Mouse (Mus musculus) ZHBTc4 (cell line): ENCODE measurements at regions not wholly inside any gene's neighbourhood (a gene's known extent, or its start where the extent isn't known, plus 50 kb on each side); places are given as distances from the start of the nearest gene placed in this dataset.
A peak's percentile ranks its signal among the peaks of the same experiment; 100 is the strongest.

Experiments used
- DNase-seq: peaks from one replicate; pipeline ENCODE4 v3.0.0-alpha.2; 2011; ENCODE audit warnings: low read depth, low spot score

- DNase-seq, result peak; percentile 67
Measured at GRCm38 (mm10) chr4:153160115-153160514, 322.5 kb downstream of the Ajap1 start.

- DNase-seq, result no peak
Measured at GRCm38 (mm10) chr4:153157572-153157971, 325.0 kb downstream of the Ajap1 start.

- peak; percentile 35 for DNase-seq
Measured at GRCm38 (mm10) chr4:153152923-153153322, 329.7 kb downstream of the Ajap1 start.

GRCm38 (mm10) chr4:153133147-153133546, 349.5 kb downstream of the Ajap1 start:
- DNase-seq, result no peak

- DNase-seq, result no peak
Measured at GRCm38 (mm10) chr4:153129345-153129744, 353.3 kb downstream of the Ajap1 start.

- no peak for DNase-seq
Measured at GRCm38 (mm10) chr4:153128162-153128561, 354.4 kb downstream of the Ajap1 start.

GRCm38 (mm10) chr4:153120480-153120879, 362.1 kb downstream of the Ajap1 start:
- DNase-seq, result no peak

- DNase-seq, result no peak
Measured at GRCm38 (mm10) chr4:153119647-153120102, 362.9 kb downstream of the Ajap1 start.

- no peak for DNase-seq
Measured at GRCm38 (mm10) chr4:153118824-153119646, 363.6 kb downstream of the Ajap1 start.

GRCm38 (mm10) chr4:153114998-153115397, 367.6 kb downstream of the Ajap1 start:
- peak; percentile 51 for DNase-seq

GRCm38 (mm10) chr4:153113577-153113976, 369.0 kb downstream of the Ajap1 start:
- DNase-seq, result peak; percentile 36

- peak; percentile 37 for DNase-seq
Measured at GRCm38 (mm10) chr4:153110291-153110746, 372.3 kb downstream of the Ajap1 start.

- DNase-seq, result peak; percentile 29
Measured at GRCm38 (mm10) chr4:153098591-153098990, 384.0 kb downstream of the Ajap1 start.

GRCm38 (mm10) chr4:153097601-153098000, 385.0 kb downstream of the Ajap1 start:
- peak; percentile 76 for DNase-seq

- no peak for DNase-seq
Measured at GRCm38 (mm10) chr4:153093129-153093528, 389.5 kb downstream of the Ajap1 start.

- peak; percentile 49 for DNase-seq
Measured at GRCm38 (mm10) chr4:153082166-153082565, 400.4 kb downstream of the Ajap1 start.

- DNase-seq, result no peak
Measured at GRCm38 (mm10) chr4:153074590-153074989, 408.0 kb downstream of the Ajap1 start.

GRCm38 (mm10) chr4:153070190-153070745, 412.3 kb downstream of the Ajap1 start:
- no peak for DNase-seq

GRCm38 (mm10) chr4:153068484-153069033, 414.1 kb downstream of the Ajap1 start:
- no peak for DNase-seq

- DNase-seq, result no peak
Measured at GRCm38 (mm10) chr4:153064021-153064605, 418.5 kb downstream of the Ajap1 start.

GRCm38 (mm10) chr4:153063402-153063801, 419.2 kb downstream of the Ajap1 start:
- DNase-seq, result no peak

- DNase-seq, result no peak
Measured at GRCm38 (mm10) chr4:153058152-153058551, 424.5 kb downstream of the Ajap1 start.
